In the genomic region with DNA sequence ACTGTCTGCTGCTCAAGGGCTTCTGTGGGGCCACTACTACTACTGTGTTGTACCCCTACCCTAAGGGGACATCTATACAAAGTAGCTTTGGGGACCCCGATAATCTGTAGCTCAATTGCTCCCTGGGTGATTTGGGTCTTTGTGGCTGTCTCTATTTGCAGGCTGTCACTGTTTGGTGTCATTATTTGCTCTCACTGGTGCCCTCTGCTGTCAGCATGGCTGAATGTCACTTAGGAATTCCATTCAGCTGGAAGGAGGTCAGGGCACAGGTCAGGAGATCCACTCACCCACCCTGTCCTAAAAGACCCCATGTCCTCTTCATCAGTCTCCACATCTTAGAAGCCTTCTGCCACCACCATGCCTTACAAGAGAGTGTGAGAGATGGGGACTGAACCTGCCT, we compare ENCODE assay signal across 9 mouse cellular contexts. TPM values are rescaled to one million over a fixed set of nuclear protein-coding genes. Genes with fewer than 3 reads are reported as not detected.
A peak's percentile ranks its signal among the peaks of the same experiment; 100 is the strongest.
DNase-seq lines count a peak whose midpoint lies in the region.
"Had no signal": no experiment of that assay in that cellular context is flagged by ENCODE, and none has a peak within 500 bp of the region (broad histone marks: within the 10 kb centered on the region; RNA-seq: fewer than 3 reads in every experiment).

No protein-coding gene starts in this region.

- H3K4me3 ChIP-seq in heart, embryonic 10.5 days: no peak overlapping the region
- H3K4me3 ChIP-seq: neural tube, embryonic 12.5 days had no signal

- H3K27ac ChIP-seq in heart, embryonic 10.5 days: peak overlapping the region; percentile 65
- H3K27ac ChIP-seq: neural tube, embryonic 12.5 days had no signal

- 40% methylated on average over 1 of the region's 1 CpGs for WGBS in heart, embryonic 10.5 days

- peaks cover 57% of the 10 kb centered on the region for H3K4me1 ChIP-seq in heart, embryonic 10.5 days
- H3K4me1 ChIP-seq: neural tube, embryonic 12.5 days had no signal

- H3K9me3 ChIP-seq in heart, embryonic 10.5 days: no peaks in the 10 kb centered on the region
- H3K9me3 ChIP-seq: neural tube, embryonic 12.5 days had no signal

- H3K36me3 ChIP-seq in heart, embryonic 10.5 days: no peaks in the 10 kb centered on the region
- H3K36me3 ChIP-seq: neural tube, embryonic 12.5 days had no signal

- DNase-seq in ovary, postnatal 14 days (ENCODE audit: low spot score): peak; percentile 54
- no peak for DNase-seq in ovary, adult 18-20 months (ENCODE audit: low spot score)
- peak; percentile 73 for DNase-seq in ZHBTc4 (ENCODE audit: low read depth, low spot score)
- DNase-seq in cerebellum, postnatal 36 days: peak; percentile 72 to 82
- DNase-seq in heart, embryonic 10.5 days (ENCODE audit: low spot score): no peak
- DNase-seq in layer of hippocampus, postnatal 25 days (ENCODE audit: extremely low spot score in 1 of 2, low spot score in 1 of 2): peak; percentile 39 to 71
- peak; percentile 61 for DNase-seq in mesoderm, embryonic 11.5 days (ENCODE audit: low read depth, low spot score)
- no peak for DNase-seq in yolk sac, embryonic 10.5 days (ENCODE audit: low spot score)

- H3K27me3 ChIP-seq in heart, embryonic 10.5 days (ENCODE audit: insufficient read depth, poor library complexity, severe bottlenecking): 0 out of 2 replicates have a peak, but pooled peaks cover 5% of the 10 kb centered on the region
- H3K27me3 ChIP-seq: neural tube, embryonic 12.5 days had no signal

RNA-seq across cellular contexts. Expression of a gene that starts 32.6 kb away (rescaled TPM):
- polyA plus RNA-seq in heart, embryonic 10.5 days (2016; fragmentation: Nextera tagmentation; extraction: Ambion mirVana): 5.4 and 10.5 TPM in 2 replicates
- total RNA-seq in layer of hippocampus, postnatal 25 days (2021): 1 to 10 TPM in 1 of 2 experiments, under 1 TPM in 1; 0.89 to 1.3 TPM

RNA-seq across cellular contexts. Expression of a gene that starts 44.3 kb away (rescaled TPM):
- polyA plus RNA-seq in heart, embryonic 10.5 days (2016; fragmentation: Nextera tagmentation; extraction: Ambion mirVana): 1.1 and 1.5 TPM in 2 replicates
- not detected for total RNA-seq in layer of hippocampus, postnatal 25 days (2021)

Comparison
In these comparisons a context has a peak if more than half of its experiments do, and no peak if none do; other contexts are left out.
1. DNase-seq: peak in ovary, postnatal 14 days (single experiment), ZHBTc4 (single experiment), cerebellum, postnatal 36 days (2 of 2), layer of hippocampus, postnatal 25 days (2 of 2) and mesoderm, embryonic 11.5 days (single experiment); none in ovary, adult 18-20 months (single experiment), heart, embryonic 10.5 days (single experiment) and yolk sac, embryonic 10.5 days (single experiment).